Mouse (Mus musculus) urinary bladder, adult 2 months (tissue): ENCODE measurements around the gene Vps36. TPM values are rescaled to one million over a fixed set of nuclear protein-coding genes. Genes with fewer than 3 reads are reported as not detected.

Source experiments
- DNase-seq: peaks from one replicate; pipeline ENCODE4 v3.0.0; 2022; ENCODE audit warnings: low spot score
- polyA plus RNA-seq: library from polyadenylated mRNA; depleted of rRNA; stranded (reverse); fragments of >200 nt; gene quantifications from 2 replicates; pipeline ENCODE4 v1.2.3, GENCODE M21; 2012; rRNA removed

Vps36 gene
- 29.0 and 30.2 TPM in 2 replicates for polyA plus RNA-seq

GRCm38 (mm10) chr8:22192660-22193431 lies at the start of gene Vps36:
Gene Vps36 (plus strand): TSS chr8:22192809.
- peak; percentile 94 for DNase-seq

- no peak for DNase-seq
Measured at GRCm38 (mm10) chr8:22143764-22144491, 48.7 kb upstream of the Vps36 start.

GRCm38 (mm10) chr8:22145831-22146230 lies 46.8 kb upstream of the Vps36 start:
- no peak for DNase-seq

GRCm38 (mm10) chr8:22147706-22148366 lies 44.8 kb upstream of the Vps36 start:
- no peak for DNase-seq

- no peak for DNase-seq
Measured at GRCm38 (mm10) chr8:22148367-22148740, 44.3 kb upstream of the Vps36 start.

- no peak for DNase-seq
Measured at GRCm38 (mm10) chr8:22149643-22150344, 42.8 kb upstream of the Vps36 start.

- no peak for DNase-seq
Measured at GRCm38 (mm10) chr8:22150345-22150663, 42.3 kb upstream of the Vps36 start.

- DNase-seq, result no peak
Measured at GRCm38 (mm10) chr8:22162206-22162605, 30.4 kb upstream of the Vps36 start.

GRCm38 (mm10) chr8:22164431-22164830 lies 28.2 kb upstream of the Vps36 start:
- no peak for DNase-seq

- DNase-seq, result no peak
Measured at GRCm38 (mm10) chr8:22165251-22166079, 27.1 kb upstream of the Vps36 start.

GRCm38 (mm10) chr8:22166080-22166603 lies 26.5 kb upstream of the Vps36 start, which contains the start of gene Nek3:
Gene Nek3 (minus strand): TSS chr8:22166435.
- peak; percentile 54 for DNase-seq

GRCm38 (mm10) chr8:22169167-22169566 lies 23.4 kb upstream of the Vps36 start:
- no peak for DNase-seq

GRCm38 (mm10) chr8:22175966-22176365 lies 16.6 kb upstream of the Vps36 start:
- no peak for DNase-seq

GRCm38 (mm10) chr8:22184884-22185283 lies 7.7 kb upstream of the Vps36 start:
- no peak for DNase-seq

- peak; percentile 78 for DNase-seq
Measured at GRCm38 (mm10) chr8:22185431-22186397, 6.9 kb upstream of the Vps36 start, which contains the start of gene Ckap2. Gene Ckap2 (minus strand): TSS chr8:22185819.

GRCm38 (mm10) chr8:22193432-22194010 lies 912 bp downstream of the Vps36 start:
- DNase-seq, result peak; percentile 29

- DNase-seq, result no peak
Measured at GRCm38 (mm10) chr8:22197914-22198313, 5.3 kb downstream of the Vps36 start.

- DNase-seq, result no peak
Measured at GRCm38 (mm10) chr8:22199481-22199880, 6.9 kb downstream of the Vps36 start.

- DNase-seq, result no peak
Measured at GRCm38 (mm10) chr8:22207535-22207934, 14.9 kb downstream of the Vps36 start.
